Mouse (Mus musculus) limb, embryonic 11.5 days (tissue): Measurements from ENCODE around the gene Alppl2. TPM values are rescaled to one million over a fixed set of nuclear protein-coding genes. Genes with fewer than 3 reads are reported as not detected.

ENCODE experiments used
- ATAC-seq: fragments of 200-750 bp; cut with Nextera tagmentation; 2 replicates; pipeline ENCODE4 v1.8.0; 2017; ENCODE audit warnings: low read depth; ENCODE audit not compliant: insufficient number of reproducible peaks, low FRiP score, low TSS enrichment
- DNase-seq: peaks from one replicate; pipeline ENCODE4 v3.0.0-alpha.2; 2015; ENCODE audit warnings: low spot score
- H3K27ac ChIP-seq: fragments of 300-500 bp; sonication (generic); replicated peaks from 2 replicates; pipeline ENCODE4 v1.5.1; 2014; ENCODE audit warnings: low read depth, mild to moderate bottlenecking, low read length
- H3K27me3 ChIP-seq: fragments of 300-500 bp; sonication (generic); 2 replicates; pipeline ENCODE4 v1.6.1; 2014; ENCODE audit warnings: mild to moderate bottlenecking, low read length, mixed read lengths; ENCODE audit not compliant: control insufficient read depth, insufficient read depth
- H3K36me3 ChIP-seq: fragments of 300-500 bp; sonication (generic); 2 replicates; pipeline ENCODE4 v1.6.1; 2014; ENCODE audit warnings: mild to moderate bottlenecking, low read length, moderate library complexity, mixed read lengths; ENCODE audit not compliant: control insufficient read depth, insufficient read depth
- H3K4me1 ChIP-seq: fragments of 300-500 bp; sonication (generic); 2 replicates; pipeline ENCODE4 v1.6.1; 2014; ENCODE audit warnings: low read length, mixed read lengths; ENCODE audit not compliant: control insufficient read depth, insufficient read depth
- H3K4me2 ChIP-seq: fragments of 300-500 bp; sonication (generic); 2 replicates; pipeline ENCODE4 v1.6.1; 2014; ENCODE audit warnings: low read depth, mild to moderate bottlenecking, moderate library complexity; ENCODE audit not compliant: severe bottlenecking
- H3K4me3 ChIP-seq: fragments of 300-500 bp; sonication (generic); 2 replicates; pipeline ENCODE4 v1.5.1; 2014; ENCODE audit warnings: low read depth, low read length
- H3K9ac ChIP-seq: fragments of 300-500 bp; sonication (generic); 2 replicates; pipeline ENCODE4 v1.6.1; 2014; ENCODE audit warnings: mild to moderate bottlenecking, low read length
- H3K9me3 ChIP-seq: fragments of 300-500 bp; sonication (generic); 2 replicates; pipeline ENCODE4 v1.6.1; 2016; ENCODE audit warnings: low read length; ENCODE audit not compliant: control insufficient read depth
- WGBS: fragments of 180-500 bp; shearing (Covaris S2); extraction: QIAGEN DNeasy Blood & Tissue Kit; methylation state at CpG from one replicate; pipeline ENCODE4 v1.1.7; 2014; 5-methylcytosine and 5-hydroxymethylcytosine counted together
- polyA plus RNA-seq: library from polyadenylated mRNA; unstranded; fragments of >200 nt; fragmentation: Nextera tagmentation; extraction: Ambion mirVana; gene quantifications from 2 replicates; pipeline ENCODE4 v1.2.1, GENCODE M21; 2014

Alppl2 gene
- polyA plus RNA-seq, 1 experiment from 2014 or later, result not detected

DNA sequence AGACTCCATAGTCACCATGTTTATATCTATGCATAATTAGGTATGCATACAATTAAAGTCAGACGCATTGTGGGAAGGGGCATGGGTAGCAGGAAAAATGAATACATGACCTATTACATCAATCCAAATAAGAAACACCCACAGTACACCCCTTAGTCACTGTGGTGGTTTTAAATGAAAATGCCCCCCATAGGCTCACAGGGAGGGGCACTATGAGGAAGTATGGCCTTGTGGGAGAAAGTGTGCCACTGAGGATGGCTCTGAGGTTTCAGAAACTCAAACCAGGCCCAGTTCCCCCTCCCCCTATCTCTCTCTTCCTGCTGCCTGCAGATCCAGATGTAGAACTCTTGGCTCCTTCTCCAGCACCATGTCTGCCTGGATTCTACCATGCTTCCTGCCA, 14.2 kb upstream of the Alppl2 start:
- WGBS, result 81% methylated on average over 1 of the region's 1 CpGs
- no peaks in the 10 kb centered on the region for H3K9me3 ChIP-seq
- H3K9ac ChIP-seq, result no peak overlapping the region
- no peaks in the 10 kb centered on the region for H3K27me3 ChIP-seq
- H3K4me3 ChIP-seq, result no peak overlapping the region
- H3K27ac ChIP-seq, result no peak overlapping the region
- H3K4me1 ChIP-seq, result no peaks in the 10 kb centered on the region
- ATAC-seq, result no peak
- DNase-seq, result no peak
- no peak overlapping the region for H3K4me2 ChIP-seq
- no peaks in the 10 kb centered on the region for H3K36me3 ChIP-seq

GRCm38 (mm10) chr1:87102114-87102513, 12.4 kb upstream of the Alppl2 start:
- H3K27ac ChIP-seq, result no peak overlapping the region
- ATAC-seq, result no peak
- H3K9ac ChIP-seq, result no peak overlapping the region
- no peak for DNase-seq
- no peak overlapping the region for H3K4me3 ChIP-seq
- no peaks in the 10 kb centered on the region for H3K27me3 ChIP-seq
- 84% methylated on average over 3 of the region's 3 CpGs for WGBS
- no peak overlapping the region for H3K4me2 ChIP-seq
- H3K9me3 ChIP-seq, result no peaks in the 10 kb centered on the region
- no peaks in the 10 kb centered on the region for H3K36me3 ChIP-seq
- H3K4me1 ChIP-seq, result no peaks in the 10 kb centered on the region

DNA sequence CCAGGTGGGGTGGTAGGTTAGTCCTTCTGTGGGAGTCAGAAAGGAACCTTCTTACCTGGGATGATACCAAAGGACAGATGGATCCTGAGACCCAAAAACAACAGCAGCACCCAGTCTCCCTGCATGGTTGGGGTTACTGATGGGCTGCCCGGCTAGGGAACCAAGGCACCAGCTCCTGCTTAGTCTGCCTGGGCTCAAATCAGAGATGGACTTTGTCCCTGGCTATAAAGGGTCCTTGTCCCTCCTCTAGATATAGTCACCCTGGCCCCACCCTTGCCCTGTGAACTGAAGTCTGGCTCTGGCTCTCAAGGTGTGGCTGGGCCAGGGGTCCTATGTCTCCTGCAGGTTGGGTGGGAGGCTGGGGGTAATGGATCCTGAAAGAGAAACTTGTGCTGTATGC, 11.7 kb upstream of the Alppl2 start, which contains the start of gene Alpi:
Gene Alpi (minus strand): TSS at position 196 of the 400 bp plus-strand sequence.
- Histone ChIP-seq H3K9ac (no peak within 1 kb of the TSS), H3K4me2 (no peak within 1 kb of the TSS), H3K4me3 (no peak within 1 kb of the TSS), H3K9me3 (no peaks in the 10 kb centered on the region), H3K27me3 (no peaks in the 10 kb centered on the region), H3K4me1 (no peaks in the 10 kb centered on the region), H3K27ac (no peak within 1 kb of the TSS), H3K36me3 (no peaks in the 10 kb centered on the region)
- WGBS, result 87% methylated on average over 1 of the region's 1 CpGs
- ATAC-seq (no peak), DNase-seq (no peak)

GRCm38 (mm10) chr1:87098358-87098975, 8.7 kb upstream of the Alppl2 start:
- H3K4me2 ChIP-seq, result peak overlapping the region; percentile 19; the same call in 1 of the 2 replicates
- H3K4me1 ChIP-seq, result no peaks in the 10 kb centered on the region
- H3K27me3 ChIP-seq, result no peaks in the 10 kb centered on the region
- peak; percentile 83 for DNase-seq
- WGBS, result 11% methylated on average over 30 of the region's 30 CpGs
- H3K9me3 ChIP-seq, result no peaks in the 10 kb centered on the region
- no peaks in the 10 kb centered on the region for H3K36me3 ChIP-seq
- H3K27ac ChIP-seq, result no peak overlapping the region
- no peak overlapping the region for H3K9ac ChIP-seq
- no peak overlapping the region for H3K4me3 ChIP-seq
- ATAC-seq, result peak; percentile 71; the same call in 1 of the 2 replicates

- no peak overlapping the region for H3K9ac ChIP-seq
- H3K4me3 ChIP-seq, result no peak overlapping the region
- 89% methylated on average over 8 of the region's 8 CpGs for WGBS
- H3K27ac ChIP-seq, result no peak overlapping the region
- H3K4me1 ChIP-seq, result no peaks in the 10 kb centered on the region
- H3K36me3 ChIP-seq, result no peaks in the 10 kb centered on the region
- ATAC-seq (no peak), DNase-seq (no peak)
- no peaks in the 10 kb centered on the region for H3K27me3 ChIP-seq
- no peak overlapping the region for H3K4me2 ChIP-seq
- H3K9me3 ChIP-seq, result no peaks in the 10 kb centered on the region
Observed at GRCm38 (mm10) chr1:87095642-87096041, 5.9 kb upstream of the Alppl2 start.

DNA sequence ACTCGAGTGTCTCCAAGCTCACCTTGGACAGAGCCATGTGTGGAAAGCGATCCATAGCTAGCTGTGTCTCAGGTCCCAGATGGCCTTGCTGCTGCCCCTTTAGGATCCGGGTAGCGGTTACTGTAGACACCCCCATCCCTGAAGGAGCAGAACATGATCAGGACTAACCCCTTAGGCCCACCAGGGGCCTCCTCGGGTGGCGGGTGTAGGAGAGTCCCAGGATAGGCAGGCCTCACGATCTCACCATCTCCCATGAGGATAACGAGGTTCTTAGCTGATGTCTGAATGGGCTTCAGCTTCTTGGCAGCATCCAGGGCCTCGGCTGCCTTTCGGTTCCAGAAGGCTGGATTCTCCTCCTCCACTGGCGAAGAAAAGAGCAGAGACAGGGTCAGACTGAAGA, 477 bp downstream of the Alppl2 start:
- Histone ChIP-seq H3K9ac (no peak overlapping the region), H3K4me3 (no peak overlapping the region), H3K27ac (no peak overlapping the region), H3K9me3 (no peaks in the 10 kb centered on the region), H3K36me3 (no peaks in the 10 kb centered on the region), H3K4me1 (no peaks in the 10 kb centered on the region), H3K27me3 (no peaks in the 10 kb centered on the region), H3K4me2 (no peak overlapping the region)
- 90% methylated on average over 11 of the region's 11 CpGs for WGBS
- DNase-seq, result no peak
- no peak for ATAC-seq

- Histone ChIP-seq H3K27me3 (no peaks in the 10 kb centered on the region), H3K4me3 (no peak overlapping the region), H3K36me3 (no peaks in the 10 kb centered on the region), H3K9me3 (no peaks in the 10 kb centered on the region), H3K4me1 (no peaks in the 10 kb centered on the region), H3K4me2 (no peak overlapping the region), H3K27ac (no peak overlapping the region), H3K9ac (no peak overlapping the region)
- DNase-seq (peak; percentile 26), ATAC-seq (no peak; the same call in 1 of the 2 replicates)
- 69% methylated on average over 17 of the region's 17 CpGs for WGBS
Observed at GRCm38 (mm10) chr1:87086964-87087363, 2.8 kb downstream of the Alppl2 start.

GRCm38 (mm10) chr1:87086196-87086595, 3.5 kb downstream of the Alppl2 start:
- Histone ChIP-seq H3K27me3 (no peaks in the 10 kb centered on the region), H3K9me3 (no peaks in the 10 kb centered on the region), H3K9ac (no peak overlapping the region), H3K4me2 (no peak overlapping the region), H3K36me3 (no peaks in the 10 kb centered on the region), H3K4me3 (no peak overlapping the region), H3K4me1 (no peaks in the 10 kb centered on the region), H3K27ac (no peak overlapping the region)
- ATAC-seq, result no peak
- WGBS, result 76% methylated on average over 4 of the region's 4 CpGs
- no peak for DNase-seq

GRCm38 (mm10) chr1:87073776-87074175, 16.0 kb downstream of the Alppl2 start:
- H3K27ac ChIP-seq, result no peak overlapping the region
- no peaks in the 10 kb centered on the region for H3K9me3 ChIP-seq
- H3K4me3 ChIP-seq, result no peak overlapping the region
- H3K4me1 ChIP-seq, result no peaks in the 10 kb centered on the region
- DNase-seq, result no peak
- ATAC-seq, result no peak
- 78% methylated on average over 8 of the region's 8 CpGs for WGBS
- no peak overlapping the region for H3K9ac ChIP-seq
- no peaks in the 10 kb centered on the region for H3K36me3 ChIP-seq
- no peaks in the 10 kb centered on the region for H3K27me3 ChIP-seq
- H3K4me2 ChIP-seq, result no peak overlapping the region
